Mouse (Mus musculus): ENCODE results near the gene Sik3.
A peak's percentile ranks its signal among the peaks of the same experiment; 100 is the strongest.

The Sik3 gene

GRCm38 (mm10) chr9:46012091-46013008 is at the start of gene Sik3, which contains the start of gene Pafah1b2:
Gene Sik3 (plus strand): TSS chr9:46012820.
Gene Pafah1b2 (minus strand): TSS chr9:46012690.
- DNase-seq: peak; percentile 97

- no peak for DNase-seq
Observed at GRCm38 (mm10) chr9:45963577-45963976, 49.0 kb upstream of the Sik3 start.

- DNase-seq: no peak
Observed at GRCm38 (mm10) chr9:45976884-45977283, 35.7 kb upstream of the Sik3 start.

GRCm38 (mm10) chr9:45979778-45980177 is 32.8 kb upstream of the Sik3 start:
- no peak for DNase-seq

GRCm38 (mm10) chr9:45980611-45981010 is 32.0 kb upstream of the Sik3 start:
- no peak for DNase-seq

- no peak for DNase-seq
Observed at GRCm38 (mm10) chr9:45981331-45981730, 31.3 kb upstream of the Sik3 start.

- DNase-seq: peak; percentile 45
Observed at GRCm38 (mm10) chr9:45983676-45984408, 28.8 kb upstream of the Sik3 start.

GRCm38 (mm10) chr9:45984409-45985228 is 28.0 kb upstream of the Sik3 start:
- DNase-seq: peak; percentile 90

GRCm38 (mm10) chr9:45985229-45985567 is 27.4 kb upstream of the Sik3 start:
- DNase-seq: peak; percentile 66

GRCm38 (mm10) chr9:45999009-45999408 is 13.6 kb upstream of the Sik3 start:
- DNase-seq: no peak

- peak; percentile 87 for DNase-seq
Observed at GRCm38 (mm10) chr9:46003729-46004128, 8.9 kb upstream of the Sik3 start.

GRCm38 (mm10) chr9:46004529-46004928 is 8.1 kb upstream of the Sik3 start:
- no peak for DNase-seq

GRCm38 (mm10) chr9:46006224-46006623 is 6.4 kb upstream of the Sik3 start:
- DNase-seq: no peak

GRCm38 (mm10) chr9:46008931-46009668 is 3.5 kb upstream of the Sik3 start:
- DNase-seq: no peak

- DNase-seq: no peak
Observed at GRCm38 (mm10) chr9:46009669-46009983, 3.0 kb upstream of the Sik3 start.

GRCm38 (mm10) chr9:46011094-46011970 is 1.3 kb upstream of the Sik3 start:
- DNase-seq: no peak

GRCm38 (mm10) chr9:46013009-46013586 is 478 bp downstream of the Sik3 start:
- peak; percentile 61 for DNase-seq

- DNase-seq: no peak
Observed at GRCm38 (mm10) chr9:46013616-46014015, 996 bp downstream of the Sik3 start.

- DNase-seq: peak; percentile 63
Observed at GRCm38 (mm10) chr9:46014251-46014681, 1.6 kb downstream of the Sik3 start.

GRCm38 (mm10) chr9:46015081-46015551 is 2.5 kb downstream of the Sik3 start:
- DNase-seq: peak; percentile 69

GRCm38 (mm10) chr9:46015831-46016230 is 3.2 kb downstream of the Sik3 start:
- DNase-seq: peak; percentile 70

All from kidney, adult 18-20 months (tissue).